Mouse (Mus musculus): ENCODE measurements around the gene Brwd1.

GRCm38 (mm10) chr16:96103036-96103435 is 20.7 kb upstream of the Brwd1 start:
- TF ChIP-seq CTCF (IDR thresholded peaks at IDR 0.05) (peak; percentile 70), EP300 (IDR thresholded peaks at IDR 0.05) (no peak)

Measured in lung, postnatal 0 days (tissue).